Mouse (Mus musculus): ENCODE measurements around the gene Gemin5. TPM values are rescaled to one million over a fixed set of nuclear protein-coding genes. Genes with fewer than 3 reads are reported as not detected.
"Not testable (repeated sequence)": the region's sequence is repeated elsewhere in the genome, so short reads cannot be mapped to it uniquely, and the experiment has no call there.

The Gemin5 gene
- polyA plus RNA-seq, 1 experiment from 2014 or later: 27.7 TPM

GRCm38 (mm10) chr11:58100006-58100405 is 68.3 kb downstream of the Gemin5 start:
- Histone ChIP-seq H3K4me1 (replicated peaks; ENCODE audit: control insufficient read depth, insufficient read depth, low read length) (peaks cover 8% of the 10 kb centered on the region), H3K36me3 (ENCODE audit: control insufficient read depth, insufficient read depth, low read length) (no peaks in the 10 kb centered on the region), H3K27me3 (replicated peaks; ENCODE audit: control insufficient read depth, insufficient read depth, low read length) (0 out of 2 replicates have a peak, but pooled peaks cover 4% of the 10 kb centered on the region), H3K9me3 (ENCODE audit: control insufficient read depth, low read length) (no peaks in the 10 kb centered on the region), H3K4me3 (ENCODE audit: low read depth, low read length) (no peak overlapping the region), H3K9ac (ENCODE audit: low read length) (no peak overlapping the region), H3K27ac (ENCODE audit: low read depth) (no peak overlapping the region), H3K4me2 (ENCODE audit: low read length) (no peak overlapping the region)
- no peak for ATAC-seq (replicated peaks; ENCODE audit: low FRiP score, low TSS enrichment, low read depth)
- DNase-seq (ENCODE audit: low spot score): no peak
- 95% methylated on average over 2 of the region's 2 CpGs for WGBS

GRCm38 (mm10) chr11:58098366-58098720 is 70.0 kb downstream of the Gemin5 start:
- H3K4me3 ChIP-seq (ENCODE audit: low read depth, low read length): peak overlapping the region; percentile 35; the same call in 1 of the 2 replicates
- H3K27me3 ChIP-seq (replicated peaks; ENCODE audit: control insufficient read depth, insufficient read depth, low read length): not testable (repeated sequence)
- 73% methylated on average over 5 of the region's 5 CpGs for WGBS

GRCm38 (mm10) chr11:58097621-58098365 is 70.5 kb downstream of the Gemin5 start:
- 0 out of 2 replicates have a peak, but pooled peaks have one; percentile 34 for ATAC-seq (replicated peaks; ENCODE audit: low FRiP score, low TSS enrichment, low read depth)
- Histone ChIP-seq H3K27ac (ENCODE audit: low read depth) (no peak overlapping the region), H3K4me3 (ENCODE audit: low read depth, low read length) (peak overlapping the region; percentile 35), H3K9ac (ENCODE audit: low read length) (peak overlapping the region; percentile 35; the same call in 1 of the 2 replicates), H3K4me2 (ENCODE audit: low read length) (peak overlapping the region; percentile 73), H3K36me3 (ENCODE audit: control insufficient read depth, insufficient read depth, low read length) (no peaks in the 10 kb centered on the region), H3K27me3 (replicated peaks; ENCODE audit: control insufficient read depth, insufficient read depth, low read length) (0 out of 2 replicates have a peak, but pooled peaks cover 4% of the 10 kb centered on the region), H3K9me3 (ENCODE audit: control insufficient read depth, low read length) (no peaks in the 10 kb centered on the region), H3K4me1 (replicated peaks; ENCODE audit: control insufficient read depth, insufficient read depth, low read length) (peaks cover 6% of the 10 kb centered on the region)
- no peak for DNase-seq (ENCODE audit: low spot score)
- 3% methylated on average over 31 of the region's 38 CpGs for WGBS

More at GRCm38 (mm10) chr11:58098366-58098720, 70.0 kb downstream of the Gemin5 start:
- ATAC-seq (replicated peaks; ENCODE audit: low FRiP score, low TSS enrichment, low read depth); H3K27ac ChIP-seq (ENCODE audit: low read depth); H3K36me3 ChIP-seq (ENCODE audit: control insufficient read depth, insufficient read depth, low read length); H3K9me3 ChIP-seq (ENCODE audit: control insufficient read depth, low read length); DNase-seq (ENCODE audit: low spot score); H3K4me1 ChIP-seq (replicated peaks; ENCODE audit: control insufficient read depth, insufficient read depth, low read length); H3K9ac ChIP-seq (ENCODE audit: low read length): not testable (repeated sequence)
- H3K4me2 ChIP-seq (ENCODE audit: low read length): peak overlapping the region; percentile 73

- no peak for ATAC-seq (replicated peaks; ENCODE audit: low FRiP score, low TSS enrichment, low read depth)
- no peak for DNase-seq (ENCODE audit: low spot score)
- no peak overlapping the region for H3K9ac ChIP-seq (ENCODE audit: low read length)
- H3K36me3 ChIP-seq (ENCODE audit: control insufficient read depth, insufficient read depth, low read length): no peaks in the 10 kb centered on the region
- 59% methylated on average over 20 of the region's 20 CpGs for WGBS
- H3K27me3 ChIP-seq (replicated peaks; ENCODE audit: control insufficient read depth, insufficient read depth, low read length): 0 out of 2 replicates have a peak, but pooled peaks cover 4% of the 10 kb centered on the region
- H3K27ac ChIP-seq (ENCODE audit: low read depth): no peak overlapping the region
- H3K4me1 ChIP-seq (replicated peaks; ENCODE audit: control insufficient read depth, insufficient read depth, low read length): peaks cover 7% of the 10 kb centered on the region
- H3K4me3 ChIP-seq (ENCODE audit: low read depth, low read length): peak overlapping the region; percentile 35; the same call in 1 of the 2 replicates
- H3K9me3 ChIP-seq (ENCODE audit: control insufficient read depth, low read length): no peaks in the 10 kb centered on the region
- H3K4me2 ChIP-seq (ENCODE audit: low read length): peak overlapping the region; percentile 73
These were observed 71.3 kb downstream of the Gemin5 start for GRCm38 (mm10) chr11:58096821-58097620.

GRCm38 (mm10) chr11:58096160-58096559 is 72.2 kb downstream of the Gemin5 start:
- WGBS: 82% methylated on average over 5 of the region's 5 CpGs

GRCm38 (mm10) chr11:58095561-58095960 is 72.8 kb downstream of the Gemin5 start:
- WGBS: 90% methylated on average over 1 of the region's 1 CpGs
- Histone ChIP-seq H3K9me3 (ENCODE audit: control insufficient read depth, low read length) (no peaks in the 10 kb centered on the region), H3K4me3 (ENCODE audit: low read depth, low read length) (no peak overlapping the region), H3K9ac (ENCODE audit: low read length) (no peak overlapping the region), H3K4me1 (replicated peaks; ENCODE audit: control insufficient read depth, insufficient read depth, low read length) (peaks cover 7% of the 10 kb centered on the region), H3K36me3 (ENCODE audit: control insufficient read depth, insufficient read depth, low read length) (no peaks in the 10 kb centered on the region), H3K4me2 (ENCODE audit: low read length) (no peak overlapping the region), H3K27me3 (replicated peaks; ENCODE audit: control insufficient read depth, insufficient read depth, low read length) (0 out of 2 replicates have a peak, but pooled peaks cover 4% of the 10 kb centered on the region), H3K27ac (ENCODE audit: low read depth) (no peak overlapping the region)
- ATAC-seq (replicated peaks; ENCODE audit: low FRiP score, low TSS enrichment, low read depth) (no peak), DNase-seq (ENCODE audit: low spot score) (no peak)

More at GRCm38 (mm10) chr11:58096160-58096559, 72.2 kb downstream of the Gemin5 start:
- Histone ChIP-seq H3K4me1 (replicated peaks; ENCODE audit: control insufficient read depth, insufficient read depth, low read length) (peaks cover 7% of the 10 kb centered on the region), H3K4me2 (ENCODE audit: low read length) (no peak overlapping the region), H3K9ac (ENCODE audit: low read length) (no peak overlapping the region), H3K27ac (ENCODE audit: low read depth) (no peak overlapping the region), H3K9me3 (ENCODE audit: control insufficient read depth, low read length) (no peaks in the 10 kb centered on the region), H3K36me3 (ENCODE audit: control insufficient read depth, insufficient read depth, low read length) (no peaks in the 10 kb centered on the region), H3K4me3 (ENCODE audit: low read depth, low read length) (no peak overlapping the region), H3K27me3 (replicated peaks; ENCODE audit: control insufficient read depth, insufficient read depth, low read length) (0 out of 2 replicates have a peak, but pooled peaks cover 4% of the 10 kb centered on the region)
- ATAC-seq (replicated peaks; ENCODE audit: low FRiP score, low TSS enrichment, low read depth) (no peak), DNase-seq (ENCODE audit: low spot score) (no peak)

GRCm38 (mm10) chr11:58094766-58095165 is 73.6 kb downstream of the Gemin5 start:
- no peak for ATAC-seq (replicated peaks; ENCODE audit: low FRiP score, low TSS enrichment, low read depth)
- H3K27ac ChIP-seq (ENCODE audit: low read depth): no peak overlapping the region
- H3K9ac ChIP-seq (ENCODE audit: low read length): no peak overlapping the region
- WGBS: 78% methylated on average over 4 of the region's 4 CpGs
- peaks cover 7% of the 10 kb centered on the region for H3K4me1 ChIP-seq (replicated peaks; ENCODE audit: control insufficient read depth, insufficient read depth, low read length)
- no peaks in the 10 kb centered on the region for H3K36me3 ChIP-seq (ENCODE audit: control insufficient read depth, insufficient read depth, low read length)
- H3K9me3 ChIP-seq (ENCODE audit: control insufficient read depth, low read length): no peaks in the 10 kb centered on the region
- 0 out of 2 replicates have a peak, but pooled peaks cover 4% of the 10 kb centered on the region for H3K27me3 ChIP-seq (replicated peaks; ENCODE audit: control insufficient read depth, insufficient read depth, low read length)
- no peak overlapping the region for H3K4me3 ChIP-seq (ENCODE audit: low read depth, low read length)
- no peak for DNase-seq (ENCODE audit: low spot score)
- H3K4me2 ChIP-seq (ENCODE audit: low read length): no peak overlapping the region

GRCm38 (mm10) chr11:58093021-58093528 is 75.3 kb downstream of the Gemin5 start, which contains the start of gene Gm12248:
Gene Gm12248, minus strand, starts transcription at chr11:58093134.
- Histone ChIP-seq H3K4me2 (ENCODE audit: low read length) (peak within 1 kb of the TSS; percentile 43), H3K27ac (ENCODE audit: low read depth) (no peak within 1 kb of the TSS), H3K36me3 (ENCODE audit: control insufficient read depth, insufficient read depth, low read length) (no peaks in the 10 kb centered on the region), H3K27me3 (replicated peaks; ENCODE audit: control insufficient read depth, insufficient read depth, low read length) (0 out of 2 replicates have a peak, but pooled peaks cover 4% of the 10 kb centered on the region), H3K9ac (ENCODE audit: low read length) (no peak within 1 kb of the TSS), H3K4me1 (replicated peaks; ENCODE audit: control insufficient read depth, insufficient read depth, low read length) (peaks cover 7% of the 10 kb centered on the region), H3K4me3 (ENCODE audit: low read depth, low read length) (0 out of 2 replicates have a peak within 1 kb of the TSS, but pooled peaks have one; percentile 10), H3K9me3 (ENCODE audit: control insufficient read depth, low read length) (no peaks in the 10 kb centered on the region)
- 0 out of 2 replicates have a peak, but pooled peaks have one; percentile 21 for ATAC-seq (replicated peaks; ENCODE audit: low FRiP score, low TSS enrichment, low read depth)
- WGBS: 15% methylated on average over 12 of the region's 12 CpGs
- peak; percentile 61 for DNase-seq (ENCODE audit: low spot score)

Data from intestine, embryonic 14.5 days (tissue).